Mouse (Mus musculus): ENCODE measurements around the gene Cd86.

GRCm38 (mm10) chr16:36651174-36651766, 14.6 kb downstream of the Cd86 start:
- TF ChIP-seq CTCF (IDR thresholded peaks at IDR 0.05; ENCODE audit: low read depth) (no peak), EP300 (optimal IDR thresholded peaks at IDR 0.05) (no peak)
